Mouse (Mus musculus) left cerebral cortex, adult 9 months (tissue): ENCODE measurements around the gene Card6.

ENCODE experiments used
- DNase-seq, 2 experiments: peaks; one replicate each; pipeline ENCODE4 v3.0.0; 2022; ENCODE audit warnings: low spot score in 2 of 2

The Card6 gene

GRCm38 (mm10) chr15:5107686-5108654 lies at the start of gene Card6:
TSS of gene Card6 (minus strand) at chr15:5108539.
- DNase-seq, result no peak

- no peak for DNase-seq
Observed at GRCm38 (mm10) chr15:5157386-5157785, 49.0 kb upstream of the Card6 start.

- DNase-seq, result no peak
Observed at GRCm38 (mm10) chr15:5156355-5156754, 48.0 kb upstream of the Card6 start.

GRCm38 (mm10) chr15:5155093-5155492 lies 46.8 kb upstream of the Card6 start:
- DNase-seq, result no peak

GRCm38 (mm10) chr15:5154621-5155020 lies 46.3 kb upstream of the Card6 start:
- no peak for DNase-seq

- no peak for DNase-seq
Observed at GRCm38 (mm10) chr15:5152171-5152570, 43.8 kb upstream of the Card6 start.

GRCm38 (mm10) chr15:5149187-5149586 lies 40.8 kb upstream of the Card6 start:
- DNase-seq, result no peak

GRCm38 (mm10) chr15:5145196-5145945 lies 37.0 kb upstream of the Card6 start:
- no peak for DNase-seq

- DNase-seq, result peak in 1 of 2 experiments; percentile 46
Observed at GRCm38 (mm10) chr15:5144021-5144778, 35.9 kb upstream of the Card6 start.

- DNase-seq, result peak; percentile 33 to 52
Observed at GRCm38 (mm10) chr15:5143361-5144020, 35.2 kb upstream of the Card6 start, which contains the start of gene Prkaa1. TSS of gene Prkaa1 (plus strand) at chr15:5143861.

- DNase-seq, result no peak
Observed at GRCm38 (mm10) chr15:5142714-5143113, 34.4 kb upstream of the Card6 start.

GRCm38 (mm10) chr15:5142047-5142446 lies 33.7 kb upstream of the Card6 start:
- DNase-seq, result no peak

- DNase-seq, result no peak
Observed at GRCm38 (mm10) chr15:5140357-5140756, 32.0 kb upstream of the Card6 start.

GRCm38 (mm10) chr15:5139863-5140262 lies 31.5 kb upstream of the Card6 start:
- no peak for DNase-seq

GRCm38 (mm10) chr15:5139366-5139765 lies 31.0 kb upstream of the Card6 start:
- no peak for DNase-seq

GRCm38 (mm10) chr15:5138021-5138856 lies 29.9 kb upstream of the Card6 start:
- no peak for DNase-seq

- DNase-seq, result no peak
Observed at GRCm38 (mm10) chr15:5134945-5135483, 26.7 kb upstream of the Card6 start.

GRCm38 (mm10) chr15:5134179-5134578 lies 25.8 kb upstream of the Card6 start:
- no peak for DNase-seq

GRCm38 (mm10) chr15:5133301-5133700 lies 25.0 kb upstream of the Card6 start:
- no peak for DNase-seq
